Mouse (Mus musculus): ENCODE data around the gene Sugct.
A peak's percentile ranks its signal among the peaks of the same experiment; 100 is the strongest.

The Sugct gene

GRCm38 (mm10) chr13:17028595-17028994 is 666.8 kb downstream of the Sugct start:
- peak; percentile 53 for DNase-seq

GRCm38 (mm10) chr13:17027846-17028529 is 667.4 kb downstream of the Sugct start:
- no peak for DNase-seq

GRCm38 (mm10) chr13:17027001-17027400 is 668.4 kb downstream of the Sugct start:
- no peak for DNase-seq

- DNase-seq, result no peak
These were observed 698.9 kb downstream of the Sugct start for GRCm38 (mm10) chr13:16996464-16996863.

GRCm38 (mm10) chr13:16995321-16995720 is 700.0 kb downstream of the Sugct start:
- DNase-seq, result no peak

- no peak for DNase-seq
These were observed 717.6 kb downstream of the Sugct start for GRCm38 (mm10) chr13:16977743-16978142.

- DNase-seq, result no peak
These were observed 724.1 kb downstream of the Sugct start for GRCm38 (mm10) chr13:16971277-16971676.

GRCm38 (mm10) chr13:16968995-16969394 is 726.4 kb downstream of the Sugct start:
- DNase-seq, result no peak

- no peak for DNase-seq
These were observed 730.4 kb downstream of the Sugct start for GRCm38 (mm10) chr13:16964823-16965475.

GRCm38 (mm10) chr13:16952045-16952444 is 743.3 kb downstream of the Sugct start:
- DNase-seq, result peak; percentile 8

GRCm38 (mm10) chr13:16939466-16939811 is 755.9 kb downstream of the Sugct start:
- DNase-seq, result no peak

GRCm38 (mm10) chr13:16938552-16939465 is 756.5 kb downstream of the Sugct start:
- no peak for DNase-seq

- no peak for DNase-seq
These were observed 757.7 kb downstream of the Sugct start for GRCm38 (mm10) chr13:16937422-16938202.

- DNase-seq, result no peak
These were observed 760.3 kb downstream of the Sugct start for GRCm38 (mm10) chr13:16935029-16935428.

GRCm38 (mm10) chr13:16933600-16933999 is 761.8 kb downstream of the Sugct start:
- DNase-seq, result no peak

- no peak for DNase-seq
These were observed 774.0 kb downstream of the Sugct start for GRCm38 (mm10) chr13:16921305-16921704.

- no peak for DNase-seq
These were observed 779.7 kb downstream of the Sugct start for GRCm38 (mm10) chr13:16915697-16916096.

- DNase-seq, result no peak
These were observed 783.1 kb downstream of the Sugct start for GRCm38 (mm10) chr13:16912214-16912613.

- no peak for DNase-seq
These were observed 788.4 kb downstream of the Sugct start for GRCm38 (mm10) chr13:16906974-16907373.

GRCm38 (mm10) chr13:16901424-16901823 is 793.9 kb downstream of the Sugct start:
- no peak for DNase-seq

- no peak for DNase-seq
These were observed 797.1 kb downstream of the Sugct start for GRCm38 (mm10) chr13:16898084-16898792.

GRCm38 (mm10) chr13:16878056-16878455 is 817.3 kb downstream of the Sugct start:
- DNase-seq, result no peak

Data from kidney, postnatal 14 days (tissue).